Mouse (Mus musculus) 3134 (cell line): ENCODE results near the gene Dnmbp.
A peak's percentile ranks its signal among the peaks of the same experiment; 100 is the strongest.

ENCODE experiments used
- DNase-seq: peaks from one replicate; pipeline ENCODE4 v3.0.0-alpha.2; 2011; ENCODE audit warnings: low spot score; ENCODE audit not compliant: insufficient read length; ENCODE audit errors: extremely low read depth

The Dnmbp gene

DNA sequence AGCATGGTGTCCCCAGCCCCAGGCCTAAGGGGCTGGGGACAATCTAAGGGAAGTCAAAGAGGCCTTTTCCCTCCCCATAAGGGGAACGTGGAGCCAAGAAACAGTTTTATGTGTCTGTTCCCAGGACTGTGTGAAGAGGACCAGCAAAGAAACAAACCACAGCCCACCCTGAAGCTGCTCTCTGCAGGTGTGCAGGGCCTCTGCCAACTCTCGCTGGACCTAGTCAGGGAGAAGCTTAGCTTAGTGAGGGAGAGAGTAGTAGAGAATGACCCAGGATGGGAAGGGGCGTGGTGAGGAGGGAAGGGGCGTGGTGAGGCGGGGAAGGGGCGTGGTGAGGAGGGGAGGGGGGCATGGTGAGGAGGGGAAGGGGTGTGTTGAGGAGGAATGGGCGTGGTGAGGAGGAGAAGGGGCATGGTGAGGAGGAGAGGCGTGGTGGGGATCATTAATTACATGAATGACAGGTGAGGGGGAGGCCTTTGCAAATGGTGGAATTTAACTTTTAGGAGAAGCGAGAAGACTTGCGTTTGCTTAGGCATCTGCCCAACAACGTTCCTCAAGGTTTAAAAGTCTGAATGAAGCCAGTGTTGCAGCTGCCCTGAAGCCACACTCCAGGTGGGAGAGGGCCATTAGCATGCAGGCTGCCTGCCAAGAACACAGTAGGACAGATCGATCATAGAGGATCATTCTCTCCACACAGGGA lies 9.3 kb upstream of the Dnmbp start:
- no peak for DNase-seq

DNA sequence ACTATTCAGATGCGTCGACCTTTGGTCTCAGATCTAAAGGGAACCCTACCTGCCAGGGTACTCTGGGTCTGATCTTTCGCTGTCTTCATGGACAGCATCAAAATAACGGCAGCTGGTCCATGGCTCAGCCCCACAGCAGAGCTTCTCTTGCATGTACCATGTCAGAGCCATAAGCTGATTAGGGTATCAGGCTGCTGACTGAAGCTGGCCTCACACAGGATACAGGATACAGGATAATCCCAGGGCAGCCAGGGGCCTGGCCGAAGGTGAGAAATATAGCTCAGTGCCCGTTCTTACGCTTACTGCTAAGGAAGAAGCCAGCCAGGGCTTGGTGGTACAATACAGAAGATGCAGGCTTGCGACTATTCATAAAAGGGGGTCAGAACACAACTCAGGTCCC lies 4.6 kb upstream of the Dnmbp start:
- DNase-seq, result no peak

DNA sequence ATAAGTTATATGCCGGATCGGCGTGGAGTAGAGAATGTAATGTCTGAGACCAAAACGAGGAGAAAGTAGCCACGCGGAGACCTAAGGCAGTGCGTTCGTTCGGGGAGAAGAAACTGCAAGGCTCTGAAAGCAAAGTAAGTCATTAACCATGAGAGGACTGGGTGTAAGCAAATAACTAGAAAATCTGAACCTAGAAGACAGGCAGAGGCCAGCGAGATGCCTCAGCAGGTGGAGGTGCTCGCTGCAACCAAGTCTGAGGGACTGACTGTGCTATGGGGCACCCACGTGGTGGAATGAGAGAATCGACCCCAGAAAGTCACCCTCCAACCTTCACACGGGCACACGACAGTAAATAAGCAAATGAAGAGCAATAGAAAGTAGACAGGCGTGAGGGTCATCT lies 3.1 kb upstream of the Dnmbp start:
- DNase-seq, result no peak

DNA sequence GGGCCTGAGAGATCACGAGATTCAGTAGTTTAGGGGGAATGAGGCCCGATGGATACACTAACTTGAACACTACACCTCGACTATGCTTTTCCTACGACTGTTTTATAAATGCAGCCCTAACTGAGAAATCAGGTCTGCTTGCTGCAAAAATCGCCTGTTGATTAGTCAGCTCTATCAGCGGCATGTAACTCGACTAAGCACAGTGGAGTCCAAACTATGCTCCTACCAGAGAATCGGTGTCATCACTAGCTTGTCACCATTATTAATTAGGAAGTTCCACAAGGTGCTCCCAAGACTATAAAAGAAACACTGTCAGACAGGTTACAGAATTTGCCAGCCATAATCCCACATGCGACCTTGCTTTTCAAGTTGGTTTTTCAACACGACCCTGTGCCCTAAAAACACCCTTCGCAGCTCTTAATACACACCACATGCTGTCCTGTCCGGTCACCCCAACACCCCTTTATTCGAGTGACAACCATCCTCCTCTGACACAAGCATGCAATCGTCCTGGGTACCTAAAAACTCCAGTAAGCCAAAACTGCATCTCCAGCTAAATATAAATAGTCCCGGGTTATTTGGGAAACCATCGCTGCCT lies 721 bp downstream of the Dnmbp start:
- DNase-seq, result no peak

DNA sequence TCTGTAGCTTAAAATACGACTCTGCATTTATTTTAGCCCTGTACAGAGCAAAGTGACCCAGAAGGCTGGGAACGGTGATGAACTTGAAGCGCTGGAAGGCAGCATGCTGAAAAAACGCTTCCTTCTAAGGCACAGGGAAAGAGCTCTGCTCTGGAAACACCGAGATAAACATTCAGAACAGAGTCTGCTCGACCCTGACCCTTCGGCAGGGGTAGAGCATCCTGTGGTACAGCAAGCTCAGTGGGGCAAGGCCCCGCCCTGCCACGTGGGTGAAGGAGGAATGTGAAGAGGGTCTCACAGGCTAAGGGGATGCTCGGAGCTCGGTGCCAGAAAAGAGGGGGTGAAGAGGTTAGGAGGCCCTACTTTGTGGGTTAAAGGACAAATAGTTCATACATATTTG lies 1.6 kb downstream of the Dnmbp start:
- DNase-seq, result no peak

DNA sequence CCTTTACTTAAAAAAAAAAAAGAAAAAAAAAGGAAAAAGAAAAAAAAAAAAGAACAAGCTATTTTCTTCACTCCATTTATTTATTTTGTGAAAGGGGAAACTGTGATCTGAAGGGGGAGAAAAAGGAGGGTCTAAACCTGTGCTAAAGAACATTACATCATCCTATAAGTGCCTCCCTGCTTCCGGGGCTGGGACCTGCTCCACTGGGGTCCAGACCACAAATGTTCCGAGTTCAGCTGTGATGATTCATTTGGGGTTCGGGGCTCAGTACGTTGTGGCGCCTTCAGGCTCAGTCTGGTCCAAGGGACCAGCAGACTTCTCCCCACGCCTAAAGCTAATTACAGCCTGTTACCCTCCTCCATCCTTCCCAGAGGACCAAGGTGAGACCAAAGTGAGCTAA lies 9.1 kb downstream of the Dnmbp start:
- DNase-seq, result no peak

DNA sequence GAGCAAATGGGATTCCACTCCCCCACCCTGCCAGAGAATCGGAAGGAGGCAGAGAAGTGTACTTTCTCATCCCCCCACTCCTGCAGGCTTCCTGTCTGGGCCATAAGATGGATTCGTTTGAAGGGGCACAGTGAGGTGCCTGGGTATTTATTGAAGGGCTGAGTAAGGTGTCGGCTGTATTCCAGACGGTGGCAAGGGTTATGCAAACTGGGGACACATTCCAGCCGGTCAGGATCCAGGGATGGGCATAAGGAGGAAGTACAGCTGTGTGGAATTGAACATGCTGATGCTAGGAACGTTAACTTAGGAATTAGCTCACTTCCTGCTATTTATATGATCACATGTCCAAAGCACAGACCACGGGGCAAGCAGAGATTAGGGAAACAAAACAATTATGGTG lies 9.6 kb downstream of the Dnmbp start:
- DNase-seq, result no peak

DNA sequence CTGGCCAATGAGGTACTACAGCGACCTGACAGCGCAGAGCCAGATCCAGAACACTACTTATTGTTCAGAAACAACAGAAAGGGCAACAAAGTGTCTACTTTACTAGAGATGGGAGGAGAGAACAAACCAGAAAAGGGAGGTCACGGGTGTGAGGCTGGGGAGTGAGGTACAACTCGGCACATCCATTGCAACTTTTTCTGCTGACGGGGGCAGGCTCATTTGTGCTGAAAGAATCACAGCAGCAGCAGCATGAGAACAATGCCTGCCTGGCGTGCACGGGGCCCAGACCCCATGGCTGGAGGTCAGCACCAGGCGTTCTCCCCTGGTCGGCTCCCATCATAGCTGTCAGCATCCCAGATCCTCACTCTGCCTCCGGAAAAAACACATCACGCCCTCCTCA lies 10.1 kb downstream of the Dnmbp start:
- DNase-seq, result no peak

DNA sequence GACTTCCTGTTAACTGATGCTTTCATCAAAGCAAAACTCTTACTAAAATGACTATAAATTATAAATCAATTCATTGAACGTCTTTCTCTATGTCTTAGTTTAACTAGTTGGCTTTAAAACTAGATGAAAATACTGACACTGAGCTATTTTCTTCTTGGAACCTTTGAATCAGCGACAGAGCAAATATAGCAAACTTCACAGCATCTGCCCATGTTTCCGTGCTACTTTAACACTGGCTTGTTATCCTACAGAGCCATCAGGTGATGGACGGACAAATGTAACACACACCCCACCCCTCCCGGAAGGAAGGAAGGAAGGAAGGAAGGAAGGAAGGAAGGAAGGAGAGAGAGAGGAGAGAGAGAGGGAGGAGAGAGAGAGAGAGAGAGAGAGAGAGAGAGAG lies 12.0 kb downstream of the Dnmbp start:
- no peak for DNase-seq

DNA sequence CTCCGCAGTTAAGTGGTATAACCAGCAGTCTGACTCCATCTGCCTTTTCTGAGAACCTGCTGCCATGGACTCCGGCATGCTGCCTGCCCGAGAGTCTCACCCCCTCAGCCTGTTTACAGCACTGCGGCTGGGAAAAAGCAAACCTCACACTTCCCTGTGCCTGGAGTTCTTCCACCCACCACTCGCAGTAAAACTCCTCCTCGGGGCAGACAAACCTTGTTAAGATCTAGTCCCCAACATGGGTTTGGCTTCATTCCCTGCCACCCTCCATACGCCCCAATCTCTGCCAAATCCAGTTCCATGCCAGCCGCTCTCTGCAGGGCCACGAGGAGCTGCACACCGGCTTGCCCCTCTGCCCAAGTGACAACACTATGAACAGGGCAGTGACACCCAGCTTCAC lies 12.9 kb downstream of the Dnmbp start:
- no peak for DNase-seq

DNA sequence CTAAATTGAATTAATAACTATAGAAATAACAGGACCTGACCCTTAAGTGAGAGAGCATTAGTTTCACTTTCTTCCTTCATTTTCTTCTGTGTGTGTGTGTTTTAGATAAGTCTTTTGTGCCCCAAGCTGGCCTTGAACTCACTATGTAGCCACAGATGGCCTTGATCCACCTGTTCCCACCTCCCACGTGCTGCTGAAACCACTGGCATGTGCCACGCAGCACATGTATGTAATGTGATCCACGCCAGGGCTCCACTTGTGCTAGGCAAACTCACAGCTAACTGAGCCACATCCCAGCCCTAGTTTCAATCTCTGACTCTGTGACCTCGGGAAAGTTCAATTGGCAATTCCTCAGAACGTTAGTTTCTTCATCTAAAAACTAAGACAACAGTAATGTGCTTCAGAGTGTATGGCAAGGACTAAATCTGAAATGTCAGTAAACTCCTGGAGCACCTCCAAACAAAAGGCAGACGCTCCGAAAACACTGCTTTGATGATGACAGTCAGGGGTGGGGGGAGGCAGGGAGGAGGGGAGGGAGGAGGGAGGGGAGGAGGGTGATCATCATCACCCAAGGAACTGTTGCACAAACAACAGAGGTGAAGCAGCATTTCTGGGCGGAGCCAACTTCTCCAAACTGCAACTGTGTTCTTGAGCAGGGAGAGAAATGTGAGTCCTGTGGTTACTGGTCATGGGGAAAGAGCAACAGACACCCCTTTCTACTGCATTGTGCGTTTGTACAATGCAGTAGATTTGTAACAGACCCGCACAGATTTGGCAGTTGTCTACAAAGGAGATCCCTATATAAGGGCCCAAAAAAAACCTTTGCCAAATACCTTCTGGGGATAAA lies 13.6 kb downstream of the Dnmbp start:
- no peak for DNase-seq

DNA sequence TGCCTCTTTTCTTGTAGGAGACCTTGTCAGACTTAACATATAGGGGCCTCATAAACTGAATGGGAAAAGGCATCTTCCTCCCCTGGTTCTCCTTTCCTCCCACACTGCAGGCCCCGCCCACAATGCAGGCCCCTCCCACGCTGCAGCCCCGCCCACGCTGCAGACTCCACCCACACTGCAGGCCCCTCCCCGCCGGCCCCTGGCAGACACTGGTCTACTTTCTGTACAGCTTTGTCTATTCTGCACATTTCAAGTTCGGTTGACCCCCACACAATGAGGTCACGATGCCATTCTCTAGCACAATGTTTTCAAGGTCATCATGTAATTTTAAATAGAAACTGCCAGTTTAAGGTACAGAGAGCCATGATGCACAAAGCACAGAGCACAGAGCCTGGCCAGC lies 15.6 kb downstream of the Dnmbp start:
- no peak for DNase-seq

DNA sequence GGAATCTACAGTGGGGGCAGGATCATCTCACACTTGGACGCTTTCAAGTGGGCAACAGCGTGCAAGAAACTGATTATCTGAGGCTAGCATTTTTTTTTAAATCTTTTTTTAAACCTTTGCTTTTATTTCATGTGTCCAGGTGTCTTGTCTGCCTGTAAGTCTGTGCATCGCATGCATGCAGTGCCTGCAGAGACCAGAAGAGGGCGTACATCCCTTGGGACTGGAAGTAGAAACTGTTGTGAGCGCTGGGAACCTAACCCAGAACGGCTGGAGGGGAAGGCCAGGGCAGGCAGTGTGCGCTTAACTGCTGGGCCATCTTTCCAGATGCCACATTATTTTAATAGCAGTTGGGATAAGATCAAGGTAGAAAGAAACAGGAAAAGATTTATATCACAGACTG lies 17.0 kb downstream of the Dnmbp start:
- no peak for DNase-seq

DNA sequence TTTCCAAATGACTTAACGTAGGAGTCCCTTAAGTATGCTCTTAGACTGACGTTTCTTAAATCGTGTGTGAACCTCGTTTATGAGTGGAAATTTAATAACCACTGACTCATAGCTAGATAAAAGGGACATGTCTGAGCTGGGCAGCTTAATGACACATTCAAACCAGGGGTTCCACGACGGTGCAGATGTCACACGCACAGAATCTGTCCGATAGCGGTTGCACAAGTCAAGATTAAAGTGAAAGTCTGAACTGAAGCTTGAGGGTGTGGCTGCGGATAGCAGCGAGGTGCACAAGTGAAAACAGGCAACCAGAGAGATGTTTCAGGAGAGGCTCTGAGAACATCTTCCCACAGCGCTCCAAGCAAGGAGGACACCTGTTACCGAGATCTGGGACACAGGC lies 18.6 kb downstream of the Dnmbp start:
- DNase-seq, result no peak

DNA sequence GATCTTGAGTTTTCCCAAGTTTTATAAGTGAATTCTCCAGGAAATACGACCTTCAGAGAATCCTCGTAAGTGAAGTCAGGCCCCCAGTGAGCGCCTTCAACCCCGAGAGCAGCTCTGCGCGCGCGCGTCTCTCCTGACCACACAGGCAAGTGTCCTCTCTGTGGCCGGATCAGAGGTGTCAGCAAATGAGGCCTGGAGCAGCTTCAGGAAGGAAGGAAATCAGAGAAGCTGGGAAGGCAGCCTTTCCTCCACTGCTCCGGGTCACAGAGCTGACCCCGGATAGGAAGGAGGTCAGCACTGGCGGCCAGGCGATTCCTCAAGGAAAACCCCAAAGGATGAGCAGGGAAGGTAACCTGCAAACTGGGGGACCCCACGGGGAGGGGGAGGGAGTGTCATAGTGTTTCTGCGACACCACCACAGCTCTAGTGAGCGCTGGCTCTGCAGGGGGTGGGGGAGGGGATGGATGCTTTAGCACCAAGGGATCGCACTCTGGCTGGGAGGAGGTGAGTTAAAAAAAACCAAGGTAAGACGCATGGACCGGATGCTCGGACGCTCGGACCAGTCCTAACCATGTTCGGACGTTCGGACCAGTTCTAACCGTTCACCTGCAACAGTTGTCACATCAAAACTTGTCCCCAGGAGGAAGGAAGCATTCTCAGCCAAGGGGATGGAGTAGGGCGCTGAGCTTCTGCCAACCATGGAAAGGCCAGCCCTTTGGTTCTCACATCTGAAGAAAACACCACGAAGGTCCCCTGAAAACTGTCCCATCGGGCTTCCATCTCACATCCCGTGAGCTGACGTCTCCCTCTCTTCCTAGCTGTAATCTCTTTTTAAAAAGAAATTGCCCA lies 19.3 kb downstream of the Dnmbp start:
- DNase-seq, result no peak

DNA sequence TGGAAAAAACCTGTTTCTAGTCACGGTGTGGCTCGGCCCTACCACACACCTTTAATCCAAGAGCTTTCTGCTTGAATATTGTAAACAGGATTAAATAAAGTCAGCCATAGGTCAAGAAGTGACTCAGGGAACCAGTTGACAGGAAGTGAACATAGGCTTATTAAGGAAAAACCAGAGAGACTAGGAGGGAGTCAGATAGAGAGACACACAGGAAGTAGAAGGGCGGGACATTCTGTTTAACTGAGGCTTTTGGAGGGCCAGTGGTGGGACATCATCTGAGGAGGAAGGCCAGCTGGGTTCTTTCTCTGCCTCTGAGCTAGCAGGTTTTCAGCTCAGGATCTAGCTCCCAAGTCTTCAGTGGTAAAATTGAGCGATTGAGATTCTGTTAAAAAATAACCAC lies 20.1 kb downstream of the Dnmbp start:
- DNase-seq, result no peak

DNA sequence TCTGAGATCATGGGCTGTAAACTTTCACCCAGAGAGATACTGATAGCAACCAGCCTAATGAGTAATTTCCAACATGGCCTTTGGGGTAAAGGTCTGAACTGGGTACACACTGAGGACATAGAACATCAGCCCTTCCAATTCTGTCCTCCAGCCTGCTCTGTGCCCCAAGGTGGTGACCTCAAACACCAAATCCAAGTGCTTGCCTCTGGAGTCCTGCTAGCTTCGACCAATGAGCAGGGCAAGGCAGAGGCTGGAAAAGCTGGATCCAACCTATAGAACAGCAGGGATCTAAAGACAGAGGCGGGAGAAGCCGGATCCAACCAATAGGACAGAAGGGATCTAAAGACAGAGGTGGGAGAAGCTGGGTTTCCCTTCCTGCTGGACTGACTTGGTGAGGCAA lies 21.2 kb downstream of the Dnmbp start:
- DNase-seq, result no peak

DNA sequence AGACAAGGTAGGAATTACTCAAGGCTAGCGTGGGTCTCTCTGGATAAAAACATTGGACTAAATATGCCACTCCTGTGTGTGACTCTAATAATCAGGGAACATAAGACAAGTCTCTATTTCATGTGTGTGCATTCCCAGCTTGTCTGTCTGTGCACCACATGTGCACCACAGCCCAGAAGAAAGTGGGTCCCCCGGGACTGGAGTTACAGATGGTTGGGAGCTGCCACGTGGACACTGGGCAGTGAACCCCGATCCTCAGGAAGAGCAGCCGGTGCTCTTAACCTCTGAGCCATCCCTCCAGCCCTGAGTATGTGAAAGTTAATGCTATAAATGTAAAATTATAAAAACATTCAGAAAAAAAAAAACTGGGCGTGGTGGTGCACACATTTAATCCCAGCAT lies 22.2 kb downstream of the Dnmbp start:
- no peak for DNase-seq

DNA sequence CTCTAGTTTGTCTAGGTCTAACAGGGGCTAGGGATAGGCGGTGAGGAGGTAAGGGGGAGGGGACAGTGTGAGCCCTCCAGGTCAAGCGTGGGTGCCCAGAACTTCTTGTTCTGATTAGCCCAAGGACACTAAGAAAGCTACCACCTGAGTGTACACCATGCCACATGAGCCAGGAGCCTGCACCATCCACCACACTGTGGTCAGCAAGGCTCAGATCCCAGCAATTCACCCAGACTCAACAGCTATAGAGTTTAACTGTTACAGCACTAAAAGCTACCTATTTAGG lies 22.6 kb downstream of the Dnmbp start:
- no peak for DNase-seq

DNA sequence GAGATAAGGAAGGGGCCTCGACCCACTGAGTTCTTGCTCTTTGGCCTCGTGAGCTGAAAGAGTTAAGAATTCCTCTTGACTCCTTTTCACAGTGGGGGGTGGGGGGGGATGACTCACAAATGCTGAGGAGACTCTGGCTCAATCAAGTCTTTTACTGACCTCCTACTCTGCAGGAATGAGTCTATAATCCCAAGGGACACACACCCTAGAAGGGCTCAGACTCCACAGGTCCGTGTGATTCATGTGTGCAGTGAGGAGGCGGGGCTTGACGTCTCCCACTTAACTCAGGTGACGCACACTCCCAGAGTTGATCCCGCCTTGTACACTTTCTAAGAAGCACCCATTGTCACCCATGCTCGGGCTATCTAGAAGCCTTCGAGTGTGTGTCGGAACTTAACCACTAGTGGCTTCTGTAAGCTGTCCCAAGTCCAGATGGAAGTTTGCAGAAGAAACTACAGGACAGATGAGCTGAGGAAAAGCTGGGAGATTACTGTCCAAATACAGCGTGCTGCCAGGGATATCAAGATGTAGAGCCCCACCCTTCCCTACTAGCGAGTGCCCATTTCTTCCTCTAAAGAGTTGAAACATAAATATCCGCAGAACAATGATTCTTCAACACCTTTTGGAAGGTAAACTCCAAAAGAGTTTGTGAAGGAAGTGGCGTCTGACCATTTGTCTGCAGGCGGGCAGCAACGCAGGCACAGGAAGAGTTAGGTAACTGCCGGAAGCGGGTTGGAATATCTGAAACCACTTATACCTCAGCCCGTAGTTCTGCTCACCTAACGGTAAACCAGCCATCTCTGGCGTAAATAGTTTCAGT lies 23.2 kb downstream of the Dnmbp start:
- DNase-seq, result peak; percentile 86

DNA sequence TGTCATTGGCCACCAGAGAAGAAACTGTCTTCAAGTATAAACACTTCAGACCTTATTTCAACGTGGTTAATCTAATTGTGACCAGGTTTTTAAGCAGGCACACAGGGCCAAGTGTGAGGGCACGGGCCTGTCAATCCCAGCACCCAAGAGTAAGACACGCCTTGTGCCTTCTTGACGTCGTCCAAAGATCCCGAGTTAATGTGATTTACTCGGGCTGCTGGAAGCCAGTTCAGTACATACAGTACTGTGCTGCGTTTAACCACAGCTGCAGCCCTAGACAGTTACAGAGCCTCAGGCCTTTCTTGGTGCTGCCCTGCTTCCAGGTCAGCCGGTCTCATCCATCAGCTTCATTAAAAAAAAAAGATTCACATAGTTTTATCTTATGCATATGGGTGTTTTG lies 24.6 kb downstream of the Dnmbp start:
- peak; percentile 38 for DNase-seq
